Mouse (Mus musculus) hindbrain, postnatal 0 days (tissue): Measurements from ENCODE around the gene St3gal6. TPM values are rescaled to one million over a fixed set of nuclear protein-coding genes. Genes with fewer than 3 reads are reported as not detected.

ENCODE experiments used
- ATAC-seq: fragments of 200-750 bp; cut with Nextera tagmentation; 2 replicates; pipeline ENCODE4 v1.8.0; 2017; ENCODE audit warnings: mild to moderate bottlenecking, moderate TSS enrichment, moderate library complexity
- DNase-seq: peaks from one replicate; pipeline ENCODE4 v3.0.0-alpha.2; 2015; ENCODE audit warnings: low spot score
- H3K27ac ChIP-seq: fragments of 300-500 bp; sonication (generic); 2 replicates; pipeline ENCODE4 v1.5.1; 2014; ENCODE audit warnings: mild to moderate bottlenecking
- H3K27me3 ChIP-seq: fragments of 300-500 bp; sonication (generic); 2 replicates; pipeline ENCODE4 v1.6.1; 2014; ENCODE audit warnings: low read length, mixed read lengths; ENCODE audit not compliant: insufficient read depth
- H3K36me3 ChIP-seq: fragments of 300-500 bp; sonication (generic); 2 replicates; pipeline ENCODE4 v1.6.1; 2014; ENCODE audit warnings: low read length, mixed read lengths; ENCODE audit not compliant: insufficient read depth
- H3K4me1 ChIP-seq: fragments of 300-500 bp; sonication (generic); 2 replicates; pipeline ENCODE4 v1.6.1; 2014; ENCODE audit warnings: antibody characterized with exemption, low read length, mixed read lengths; ENCODE audit not compliant: insufficient read depth
- H3K4me2 ChIP-seq: fragments of 300-500 bp; sonication (generic); 2 replicates; pipeline ENCODE4 v1.6.1; 2014; ENCODE audit warnings: low read depth, mild to moderate bottlenecking, low read length, moderate library complexity, mixed read lengths
- H3K4me3 ChIP-seq: fragments of 300-500 bp; sonication (generic); 2 replicates; pipeline ENCODE4 v1.5.1; 2014; ENCODE audit warnings: low read length
- H3K9ac ChIP-seq: fragments of 300-500 bp; sonication (generic); replicated peaks from 2 replicates; pipeline ENCODE4 v1.6.1; 2014; ENCODE audit warnings: mild to moderate bottlenecking, low read length, moderate library complexity, mixed read lengths
- H3K9me3 ChIP-seq: fragments of 300-500 bp; sonication (generic); 2 replicates; pipeline ENCODE4 v1.6.1; 2016; ENCODE audit warnings: low read length, mixed read lengths
- CTCF ChIP-seq: IDR thresholded peaks from 2 replicates; pipeline ENCODE4 v1.5.1; 2016; ENCODE audit warnings: antibody characterized with exemption, control low read depth, low read depth
- WGBS: fragments of 180-500 bp; shearing (Covaris S2); extraction: QIAGEN DNeasy Blood & Tissue Kit; methylation state at CpG from one replicate; pipeline ENCODE4 v1.1.7; 2014; 5-methylcytosine and 5-hydroxymethylcytosine counted together
- polyA plus RNA-seq: library from polyadenylated mRNA; unstranded; fragments of >200 nt; fragmentation: Nextera tagmentation; extraction: Ambion mirVana; gene quantifications from 2 replicates; pipeline ENCODE4 v1.2.1, GENCODE M21; 2015
- total RNA-seq: library from RNA; depleted of rRNA; stranded (reverse); fragments of >200 nt; gene quantifications from 2 replicates; pipeline ENCODE4 v1.2.3, GENCODE M21; 2014

The St3gal6 gene
- total and polyA plus RNA-seq, 2 experiments from 2014 or later = 10.8 to 18.5 TPM

DNA sequence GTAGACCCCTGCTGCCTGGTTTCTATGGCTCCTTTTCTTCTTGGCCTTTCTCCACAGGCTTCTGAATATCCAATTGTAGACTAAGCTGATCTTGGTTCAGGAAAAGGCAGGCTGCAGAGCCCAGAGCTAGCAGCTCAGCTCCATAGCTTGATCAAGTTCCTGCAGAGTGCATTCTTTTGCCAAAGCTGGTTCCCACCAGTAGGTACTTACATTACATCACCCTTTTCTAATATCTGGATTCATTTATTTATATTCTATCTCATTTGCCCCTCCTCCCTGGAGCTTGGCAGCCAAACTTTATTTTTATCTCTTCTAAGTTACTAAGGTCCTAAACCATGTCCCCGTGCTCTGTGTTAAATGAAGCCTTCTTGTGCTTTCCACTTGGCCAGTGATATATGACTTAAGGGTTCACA, 24.9 kb downstream of the St3gal6 start:
- TF ChIP-seq CTCF = no peak
- H3K27me3 ChIP-seq = no peaks in the 10 kb centered on the region
- DNase-seq = peak; percentile 47
- no peaks in the 10 kb centered on the region for H3K36me3 ChIP-seq
- no peaks in the 10 kb centered on the region for H3K4me1 ChIP-seq
- H3K9ac ChIP-seq = no peak overlapping the region
- peak overlapping the region; percentile 32 for H3K27ac ChIP-seq
- H3K4me2 ChIP-seq = no peak overlapping the region
- H3K4me3 ChIP-seq = no peak overlapping the region
- WGBS = 37% methylated on average over 1 of the region's 1 CpGs
- H3K9me3 ChIP-seq = no peaks in the 10 kb centered on the region
- peak; percentile 77 for ATAC-seq

DNA sequence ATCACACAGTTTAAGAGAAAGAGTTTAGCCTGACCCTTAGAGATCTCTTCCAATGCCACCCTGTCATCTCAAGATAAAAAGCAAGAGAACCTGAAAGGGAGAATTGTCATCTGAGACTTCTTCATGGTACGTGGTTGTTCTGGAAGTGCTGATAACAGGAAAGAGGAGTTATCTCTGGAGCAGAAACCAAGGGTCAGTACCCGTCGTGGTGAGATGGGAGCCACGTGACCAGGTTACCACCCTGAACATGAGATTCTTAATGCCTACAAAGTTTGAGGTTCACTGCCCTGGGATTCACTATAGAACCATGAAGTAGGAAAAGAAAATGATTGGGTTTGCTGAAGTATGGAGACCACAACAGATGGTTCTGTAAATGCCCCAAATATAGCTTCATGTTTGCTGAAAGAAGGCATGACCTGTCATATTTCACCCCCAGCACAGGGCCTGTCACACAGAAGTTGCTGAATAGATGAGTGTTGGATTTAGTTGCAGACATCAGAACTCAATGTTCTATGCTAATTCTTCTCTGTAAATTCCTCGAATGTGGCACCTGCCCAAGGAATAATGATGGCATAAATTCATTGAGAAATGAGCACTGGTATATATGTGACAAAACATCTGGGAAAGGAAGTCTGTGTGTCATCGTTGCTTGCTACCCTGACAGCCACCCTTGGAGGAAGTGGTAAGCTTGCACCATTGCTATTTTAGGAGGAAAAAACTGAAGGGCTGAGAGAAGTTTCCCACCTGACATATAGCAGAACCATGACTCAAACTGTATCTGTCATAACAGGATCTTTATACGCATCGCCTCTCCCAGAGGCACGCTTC, 25.9 kb downstream of the St3gal6 start:
- WGBS = 72% methylated on average over 9 of the region's 9 CpGs
- Histone ChIP-seq H3K4me1 (no peaks in the 10 kb centered on the region), H3K4me3 (no peak overlapping the region), H3K9ac (no peak overlapping the region), H3K27ac (peak overlapping the region; percentile 32), H3K9me3 (no peaks in the 10 kb centered on the region), H3K36me3 (no peaks in the 10 kb centered on the region), H3K4me2 (no peak overlapping the region), H3K27me3 (no peaks in the 10 kb centered on the region)
- DNase-seq (no peak), ATAC-seq (no peak)
- no peak for TF ChIP-seq CTCF

DNA sequence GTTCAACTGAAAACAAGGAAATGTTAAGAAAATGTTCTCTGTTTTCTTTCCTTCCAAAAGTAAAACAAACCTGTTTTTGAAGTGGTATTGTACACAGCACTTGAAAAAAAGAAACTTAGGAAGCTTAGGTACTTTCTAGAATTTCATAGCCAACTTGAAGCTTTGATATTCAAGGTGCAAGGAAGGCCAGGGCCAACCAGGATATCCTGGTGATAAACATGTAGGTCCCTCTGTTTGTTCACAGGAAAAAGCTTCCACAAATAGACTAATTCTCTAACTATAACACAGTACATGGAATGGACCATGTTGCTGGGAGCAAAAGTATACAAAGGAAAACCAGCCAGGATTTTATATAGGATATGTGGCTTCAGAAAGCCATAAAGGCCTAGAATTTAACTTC, 27.3 kb downstream of the St3gal6 start:
- Histone ChIP-seq H3K9me3 (no peaks in the 10 kb centered on the region), H3K27me3 (no peaks in the 10 kb centered on the region), H3K27ac (no peak overlapping the region), H3K36me3 (no peaks in the 10 kb centered on the region), H3K4me1 (no peaks in the 10 kb centered on the region), H3K4me3 (no peak overlapping the region), H3K4me2 (no peak overlapping the region), H3K9ac (no peak overlapping the region)
- no peak for TF ChIP-seq CTCF
- no peak for DNase-seq
- ATAC-seq = no peak

DNA sequence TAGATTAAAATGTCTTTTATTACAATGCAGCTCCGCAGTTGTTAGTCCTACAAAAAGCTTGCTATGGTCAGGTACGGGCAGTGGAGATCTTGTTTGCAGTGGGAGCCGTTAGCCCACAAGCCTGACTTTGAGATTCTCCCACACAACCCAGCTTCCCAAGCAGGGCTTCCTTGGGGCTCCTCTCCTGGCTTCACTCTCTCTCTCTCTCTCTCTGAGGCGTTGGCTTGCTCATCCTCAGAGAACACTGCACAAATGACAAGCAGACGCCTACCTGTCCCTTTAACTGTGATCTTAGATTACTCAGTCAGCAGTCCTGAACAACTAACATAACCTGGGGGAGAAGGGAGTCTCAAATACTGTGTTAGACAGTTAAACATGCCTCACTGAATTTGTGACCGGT, 36.2 kb downstream of the St3gal6 start:
- 90% methylated on average over 6 of the region's 6 CpGs for WGBS
- Histone ChIP-seq H3K27ac (no peak overlapping the region), H3K9ac (no peak overlapping the region), H3K27me3 (no peaks in the 10 kb centered on the region), H3K4me1 (no peaks in the 10 kb centered on the region), H3K36me3 (no peaks in the 10 kb centered on the region; the same call in 1 of the 2 replicates), H3K9me3 (no peaks in the 10 kb centered on the region), H3K4me3 (no peak overlapping the region), H3K4me2 (no peak overlapping the region)
- no peak for ATAC-seq
- TF ChIP-seq CTCF = no peak
- no peak for DNase-seq

DNA sequence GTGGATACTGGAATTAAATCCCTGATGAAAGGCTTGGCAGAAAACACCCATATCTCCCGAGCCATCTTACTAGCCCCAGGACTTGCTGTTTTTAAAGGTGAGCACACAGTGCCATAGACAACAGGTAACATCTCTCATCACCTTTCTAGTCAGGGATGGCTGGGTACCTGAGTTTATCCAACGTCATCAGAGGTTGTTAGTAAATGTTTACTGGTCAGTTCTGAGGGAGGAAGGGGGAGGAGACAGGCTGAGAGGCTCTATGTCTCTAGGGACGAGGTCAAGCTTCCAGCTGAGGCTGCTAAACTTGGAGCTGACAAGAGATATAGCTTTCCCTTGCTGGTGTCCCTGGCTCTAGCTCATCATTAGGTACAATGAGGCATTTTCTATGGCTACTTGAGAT, 41.7 kb downstream of the St3gal6 start:
- Histone ChIP-seq H3K27me3 (no peaks in the 10 kb centered on the region), H3K4me3 (no peak overlapping the region), H3K4me2 (no peak overlapping the region), H3K36me3 (no peaks in the 10 kb centered on the region; the same call in 1 of the 2 replicates), H3K9ac (no peak overlapping the region), H3K9me3 (no peaks in the 10 kb centered on the region), H3K27ac (no peak overlapping the region), H3K4me1 (no peaks in the 10 kb centered on the region)
- no peak for DNase-seq
- 70% methylated on average over 3 of the region's 3 CpGs for WGBS
- ATAC-seq = no peak
- TF ChIP-seq CTCF = no peak

DNA sequence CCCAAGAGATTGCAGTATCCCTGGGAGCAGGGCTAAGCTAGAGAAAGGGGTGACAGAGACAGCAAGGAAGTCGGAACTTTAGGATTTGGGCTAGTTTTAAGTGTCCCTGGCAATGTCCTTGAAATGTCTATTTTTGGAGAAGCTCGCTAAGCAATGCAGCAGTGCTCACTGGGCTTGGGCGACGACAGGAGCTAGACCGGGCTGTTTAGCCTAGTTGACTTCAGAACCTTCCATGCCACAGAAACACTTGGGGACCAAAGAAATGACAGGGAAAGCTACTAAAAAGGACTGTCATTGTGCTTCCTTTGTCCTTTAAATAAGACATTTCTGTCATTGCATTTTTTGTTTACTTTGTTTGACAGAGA, 42.2 kb downstream of the St3gal6 start:
- no peak for DNase-seq
- no peak for TF ChIP-seq CTCF
- peak; percentile 46; the same call in 1 of the 2 replicates for ATAC-seq
- Histone ChIP-seq H3K36me3 (no peaks in the 10 kb centered on the region; the same call in 1 of the 2 replicates), H3K4me2 (no peak overlapping the region), H3K27ac (no peak overlapping the region), H3K9me3 (no peaks in the 10 kb centered on the region), H3K4me1 (no peaks in the 10 kb centered on the region), H3K9ac (no peak overlapping the region), H3K4me3 (no peak overlapping the region), H3K27me3 (no peaks in the 10 kb centered on the region)
- WGBS = 81% methylated on average over 5 of the region's 5 CpGs

DNA sequence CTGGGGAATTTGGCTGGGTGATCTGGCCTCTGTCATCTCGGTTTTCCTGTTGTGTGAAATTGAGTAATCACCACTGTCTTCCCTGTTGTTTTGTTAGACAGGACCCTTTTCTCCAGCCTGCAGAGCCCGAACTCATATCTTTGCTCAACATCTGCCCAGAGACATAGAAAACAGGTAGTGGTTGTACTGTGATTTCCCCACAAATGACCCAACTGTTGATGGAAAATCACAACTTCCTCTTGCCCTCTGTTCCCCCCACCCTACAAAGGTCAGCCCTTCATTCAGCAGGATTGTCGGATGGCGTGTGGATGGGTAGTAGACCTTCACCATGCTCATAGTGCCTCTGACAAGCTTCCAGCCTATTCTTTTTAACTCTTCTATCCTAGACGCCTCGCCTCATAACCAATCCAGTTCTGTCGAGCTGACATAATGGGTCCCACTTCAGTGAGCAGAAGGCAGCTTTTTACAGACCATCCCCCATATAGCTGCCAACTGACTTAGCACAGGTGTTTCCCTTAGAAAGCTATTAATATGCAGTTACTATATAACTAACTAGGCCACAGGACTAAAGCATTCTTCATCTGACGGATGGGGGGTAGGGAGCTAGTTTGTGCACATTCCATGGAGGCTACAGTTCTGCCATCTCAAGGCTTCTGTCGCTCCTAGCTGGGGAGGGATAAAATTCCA, 42.7 kb downstream of the St3gal6 start:
- Histone ChIP-seq H3K4me1 (no peaks in the 10 kb centered on the region), H3K36me3 (no peaks in the 10 kb centered on the region; the same call in 1 of the 2 replicates), H3K9ac (no peak overlapping the region), H3K27ac (no peak overlapping the region), H3K4me3 (no peak overlapping the region), H3K27me3 (no peaks in the 10 kb centered on the region), H3K9me3 (no peaks in the 10 kb centered on the region), H3K4me2 (no peak overlapping the region)
- DNase-seq (no peak), ATAC-seq (peak; percentile 66)
- no peak for TF ChIP-seq CTCF
- WGBS = 77% methylated on average over 9 of the region's 9 CpGs
